Mouse (Mus musculus) ES-E14 (cell line): ENCODE results near the gene Olfr417.

Experiments
- CHD2 ChIP-seq: IDR thresholded peaks from 2 replicates; pipeline ENCODE4 v1.6.1; 2014; ENCODE audit warnings: mild to moderate bottlenecking, low read depth, low read length, inconsistent platforms
- HCFC1 ChIP-seq: IDR thresholded peaks from 2 replicates; pipeline ENCODE4 v1.6.1; 2012; ENCODE audit warnings: low read length, inconsistent platforms, borderline replicate concordance; ENCODE audit not compliant: insufficient read depth
- MAFK ChIP-seq: IDR thresholded peaks from 2 replicates; pipeline ENCODE4 v1.6.1; 2014; ENCODE audit warnings: mild to moderate bottlenecking, low read depth, low read length, inconsistent platforms; ENCODE audit not compliant: insufficient read depth
- ZC3H11A ChIP-seq: IDR thresholded peaks from 2 replicates; pipeline ENCODE4 v1.6.1; 2012; ENCODE audit warnings: low read depth, mild to moderate bottlenecking, inconsistent platforms, low read length, borderline replicate concordance
- ZNF384 ChIP-seq: IDR thresholded peaks from 2 replicates; pipeline ENCODE4 v1.6.1; 2012; ENCODE audit warnings: low read depth, low read length, inconsistent platforms

- TF ChIP-seq ZNF384, result no peak
- TF ChIP-seq MAFK, result no peak
- TF ChIP-seq HCFC1, result no peak
- TF ChIP-seq ZC3H11A, result no peak
- TF ChIP-seq CHD2, result no peak
These were observed 47.6 kb upstream of the Olfr417 start for GRCm38 (mm10) chr1:174317308-174317707.
